Mouse (Mus musculus) adrenal gland, postnatal 25 days (tissue): ENCODE measurements around the gene Ddx23. TPM values are rescaled to one million over a fixed set of nuclear protein-coding genes. Genes with fewer than 3 reads are reported as not detected.

Source experiments
- DNase-seq: peaks from one replicate; pipeline ENCODE4 v3.0.0; 2021; ENCODE audit warnings: mixed read lengths
- total RNA-seq: library from RNA; stranded (reverse); gene quantifications from 2 replicates; pipeline ENCODE4 v1.2.3, GENCODE M21; 2021

Gene Ddx23
- total RNA-seq, 1 experiment from 2014 or later = 88.7 TPM

- DNase-seq = no peak
These were observed 54.5 kb downstream of the Ddx23 start for GRCm38 (mm10) chr15:98608058-98608783.

- DNase-seq = peak; percentile 50
These were observed 55.1 kb downstream of the Ddx23 start for GRCm38 (mm10) chr15:98607557-98607956.

GRCm38 (mm10) chr15:98606739-98607138 lies 56.0 kb downstream of the Ddx23 start:
- DNase-seq = no peak

- no peak for DNase-seq
These were observed 56.6 kb downstream of the Ddx23 start for GRCm38 (mm10) chr15:98606051-98606536.

- no peak for DNase-seq
These were observed 58.6 kb downstream of the Ddx23 start for GRCm38 (mm10) chr15:98604041-98604575.

- DNase-seq = no peak
These were observed 59.7 kb downstream of the Ddx23 start for GRCm38 (mm10) chr15:98602921-98603458.

- DNase-seq = peak; percentile 25
These were observed 60.4 kb downstream of the Ddx23 start for GRCm38 (mm10) chr15:98602191-98602881.

GRCm38 (mm10) chr15:98601832-98602190 lies 60.9 kb downstream of the Ddx23 start:
- no peak for DNase-seq

GRCm38 (mm10) chr15:98600036-98600709 lies 62.5 kb downstream of the Ddx23 start:
- no peak for DNase-seq

GRCm38 (mm10) chr15:98596609-98597008 lies 66.1 kb downstream of the Ddx23 start:
- DNase-seq = no peak

Other genes starting within 250 kb of the Ddx23 start
- gene Olfr282, start 231.7 kb downstream of the Ddx23 start, total RNA-seq = not detected in 2 replicates
- not detected in 2 replicates for gene Olfr281, start 210.3 kb downstream of the Ddx23 start, total RNA-seq
- not detected in 2 replicates for gene OR5BS1P, start 193.0 kb downstream of the Ddx23 start, total RNA-seq
- gene Lalba, start 180.2 kb downstream of the Ddx23 start, total RNA-seq = not detected in 2 replicates
- gene Olfr279, start 170.5 kb downstream of the Ddx23 start, total RNA-seq = not detected in 2 replicates
- gene Kansl2, start 128.6 kb downstream of the Ddx23 start, total RNA-seq = 91.3 and 107 TPM in 2 replicates
- gene Ccnt1, start 92.0 kb downstream of the Ddx23 start, total RNA-seq = 52.2 and 55.9 TPM in 2 replicates
- gene 4930415O20Rik, start 91.9 kb downstream of the Ddx23 start, total RNA-seq = not detected in 2 replicates
- gene Adcy6, start 52.8 kb downstream of the Ddx23 start, total RNA-seq = 42.7 and 48.9 TPM in 2 replicates
- gene Cacnb3, start 32.1 kb downstream of the Ddx23 start, total RNA-seq = 12.6 and 14.3 TPM in 2 replicates
- 1.5 TPM in 2 replicates for gene Rnd1, start 14.6 kb upstream of the Ddx23 start, total RNA-seq
- gene Ccdc65, start 45.3 kb upstream of the Ddx23 start, total RNA-seq = 0.21 TPM in 1 of 2 replicates, not detected in the other
- 7.0 and 7.4 TPM in 2 replicates for gene Fkbp11, start 65.3 kb upstream of the Ddx23 start, total RNA-seq
- 118 and 138 TPM in 2 replicates for gene Arf3, start 100.3 kb upstream of the Ddx23 start, total RNA-seq
- 0.43 and 0.55 TPM in 2 replicates for gene Wnt10b, start 115.3 kb upstream of the Ddx23 start, total RNA-seq
- not detected in 2 replicates for gene Wnt1, start 127.0 kb upstream of the Ddx23 start, total RNA-seq
- gene Ddn, start 146.6 kb upstream of the Ddx23 start, total RNA-seq = 0.09 and 0.24 TPM in 2 replicates
- 60.4 and 78.6 TPM in 2 replicates for gene Prkag1, start 168.6 kb upstream of the Ddx23 start, total RNA-seq
- gene Kmt2d, start 208.3 kb upstream of the Ddx23 start, total RNA-seq = 63.0 and 83.0 TPM in 2 replicates
- 3.7 and 4.4 TPM in 2 replicates for gene Rhebl1, start 231.6 kb upstream of the Ddx23 start, total RNA-seq
- gene Dhh, start 235.6 kb upstream of the Ddx23 start, total RNA-seq = 1.1 and 2.4 TPM in 2 replicates